In the genomic region with DNA sequence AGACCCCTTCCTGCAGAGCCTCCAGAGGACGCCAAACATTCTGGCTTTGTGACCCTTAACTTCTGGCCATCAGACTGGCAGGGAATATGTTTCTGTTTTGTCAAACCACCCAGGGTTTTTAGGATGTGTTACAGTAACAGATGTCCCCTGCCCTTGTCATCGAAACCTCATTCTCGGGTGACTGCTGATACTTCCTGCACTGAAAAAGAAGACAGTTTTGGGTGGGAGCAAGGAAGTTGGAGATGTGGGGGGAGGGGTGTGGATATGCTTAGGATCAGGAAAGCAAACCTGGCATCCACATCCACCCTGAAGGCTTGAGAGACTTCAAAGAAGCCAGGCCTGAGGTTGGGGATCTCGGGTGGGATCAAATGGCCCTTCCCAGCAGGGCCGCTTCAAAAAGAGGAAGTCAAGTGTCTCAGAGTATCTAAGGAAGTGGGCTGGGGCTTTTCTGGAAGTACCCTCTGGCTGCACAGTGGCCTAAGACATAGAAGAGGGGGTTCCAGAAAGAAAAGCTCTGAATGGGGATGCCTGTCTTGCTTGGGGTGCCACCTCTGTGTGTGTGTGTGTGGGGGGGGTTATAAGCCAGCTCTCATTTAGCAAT, we compare ENCODE assay signal across 17 mouse cellular contexts.
DNase-seq lines count a peak whose midpoint lies in the region; ATAC-seq lines count a peak whose summit lies in the region.
"Had no signal": no experiment of that assay in that cellular context is flagged by ENCODE, and none has a peak within 500 bp of the region (broad histone marks: within the 10 kb centered on the region; RNA-seq: fewer than 3 reads in every experiment).

No protein-coding gene starts in this region.

- no peak overlapping the region for H3K9ac ChIP-seq in kidney, embryonic 15.5 days
- H3K9ac ChIP-seq in forebrain, embryonic 16.5 days (replicated peaks; ENCODE audit: low read depth, low read length): no peak overlapping the region
- H3K9ac ChIP-seq: embryonic facial prominence, embryonic 15.5 days; forebrain, embryonic 13.5 days; hindbrain, embryonic 15.5 days; midbrain, embryonic 13.5 days had no signal

- H3K27ac ChIP-seq in kidney, embryonic 15.5 days: peak overlapping the region; percentile 66
- H3K27ac ChIP-seq in forebrain, embryonic 16.5 days (ENCODE audit: low read length): no peak overlapping the region
- H3K27ac ChIP-seq: embryonic facial prominence, embryonic 15.5 days; forebrain, embryonic 13.5 days; hindbrain, embryonic 15.5 days; midbrain, embryonic 13.5 days had no signal

- no peaks in the 10 kb centered on the region for H3K36me3 ChIP-seq in kidney, embryonic 15.5 days
- no peaks in the 10 kb centered on the region for H3K36me3 ChIP-seq in forebrain, embryonic 16.5 days (ENCODE audit: control insufficient read depth, insufficient read depth)
- H3K36me3 ChIP-seq: embryonic facial prominence, embryonic 15.5 days; hindbrain, embryonic 15.5 days; midbrain, embryonic 13.5 days had no signal

- H3K4me2 ChIP-seq in kidney, embryonic 15.5 days: no peak overlapping the region
- H3K4me2 ChIP-seq in forebrain, embryonic 16.5 days (ENCODE audit: low read length): no peak overlapping the region
- H3K4me2 ChIP-seq: embryonic facial prominence, embryonic 15.5 days; forebrain, embryonic 13.5 days; hindbrain, embryonic 15.5 days; midbrain, embryonic 13.5 days had no signal

- no peaks in the 10 kb centered on the region for H3K9me3 ChIP-seq in kidney, embryonic 15.5 days (replicated peaks)
- no peaks in the 10 kb centered on the region for H3K9me3 ChIP-seq in forebrain, embryonic 16.5 days (ENCODE audit: control insufficient read depth, low read length)
- H3K9me3 ChIP-seq: embryonic facial prominence, embryonic 15.5 days; forebrain, embryonic 13.5 days; hindbrain, embryonic 15.5 days; midbrain, embryonic 13.5 days had no signal

- DNase-seq in kidney, adult 8-10 months: no peak
- DNase-seq in A20 (ENCODE audit: low read depth, low spot score): peak; percentile 26
- DNase-seq in c-Kit-positive CD71-negative TER-119-negative erythroid progenitor cells, embryonic 14.5 days (ENCODE audit: low read depth): peak; percentile 22
- DNase-seq in right cerebral cortex, adult 2 months (ENCODE audit: low spot score in 2 of 2): no peak
- no peak for DNase-seq in right cerebral cortex, postnatal 14 days
- DNase-seq: adrenal gland, postnatal 14 days; cerebellum, postnatal 25 days; kidney, postnatal 14 days; right cerebral cortex, postnatal 25 days; thymus, postnatal 4 days had no signal

- ATAC-seq in kidney, embryonic 15.5 days (replicated peaks; ENCODE audit: low FRiP score): peak; percentile 15; the same call in 1 of the 2 replicates
- ATAC-seq in megakaryocyte, adult 5-6 weeks (ENCODE audit: poor library complexity, severe bottlenecking): peak; percentile 81
- ATAC-seq in forebrain, embryonic 16.5 days: no peak
- ATAC-seq: forebrain, embryonic 13.5 days; midbrain, embryonic 13.5 days had no signal

- H3K4me1 ChIP-seq in kidney, embryonic 15.5 days: peaks cover 16% of the 10 kb centered on the region
- no peaks in the 10 kb centered on the region for H3K4me1 ChIP-seq in forebrain, embryonic 16.5 days (replicated peaks; ENCODE audit: control insufficient read depth, insufficient read depth, low read length)
- H3K4me1 ChIP-seq: forebrain, embryonic 13.5 days; midbrain, embryonic 13.5 days had no signal

- 39% methylated on average over 5 of the region's 5 CpGs for whole genome bisulfite sequencing in kidney, embryonic 15.5 days
- 69% methylated on average over 5 of the region's 5 CpGs for WGBS in forebrain, embryonic 16.5 days

- no peak overlapping the region for H3K4me3 ChIP-seq in kidney, embryonic 15.5 days (replicated peaks)
- no peak overlapping the region for H3K4me3 ChIP-seq in forebrain, embryonic 16.5 days (replicated peaks; ENCODE audit: low read length)
- H3K4me3 ChIP-seq: embryonic facial prominence, embryonic 15.5 days; forebrain, embryonic 13.5 days; hindbrain, embryonic 15.5 days; midbrain, embryonic 13.5 days had no signal

- no peaks in the 10 kb centered on the region for H3K27me3 ChIP-seq in kidney, embryonic 15.5 days
- no peaks in the 10 kb centered on the region for H3K27me3 ChIP-seq in forebrain, embryonic 16.5 days (replicated peaks; ENCODE audit: control insufficient read depth, insufficient read depth, low read length)
- H3K27me3 ChIP-seq: embryonic facial prominence, embryonic 15.5 days; forebrain, embryonic 13.5 days; hindbrain, embryonic 15.5 days; midbrain, embryonic 13.5 days had no signal

Comparison
In these comparisons a context has a peak if more than half of its experiments do, and no peak if none do; other contexts are left out.
1. DNase-seq: peak in A20 (single experiment) and c-Kit-positive CD71-negative TER-119-negative erythroid progenitor cells, embryonic 14.5 days (single experiment); none in kidney, adult 8-10 months (0 of 2), right cerebral cortex, adult 2 months (0 of 2) and right cerebral cortex, postnatal 14 days (single experiment).